In genomic region chr7:116738009-116738408, GRCm38 (mm10) we compare ENCODE assay signal across 25 mouse cellular contexts.
DNase-seq lines count a peak whose midpoint lies in the region; ATAC-seq lines count a peak whose summit lies in the region.
"Had no signal": no experiment of that assay in that cellular context is flagged by ENCODE, and none has a peak within 500 bp of the region (broad histone marks: within the 10 kb centered on the region; RNA-seq: fewer than 3 reads in every experiment).

No protein-coding gene starts in this region.

- no peaks in the 10 kb centered on the region for H3K4me1 ChIP-seq in heart, embryonic 10.5 days
- no peaks in the 10 kb centered on the region for H3K4me1 ChIP-seq in heart, embryonic 12.5 days (replicated peaks)
- H3K4me1 ChIP-seq in embryonic facial prominence, embryonic 10.5 days: no peaks in the 10 kb centered on the region
- H3K4me1 ChIP-seq in limb, embryonic 10.5 days: no peaks in the 10 kb centered on the region
- H3K4me1 ChIP-seq: embryonic facial prominence, embryonic 13.5 days; embryonic facial prominence, embryonic 15.5 days; forebrain, embryonic 10.5 days; forebrain, embryonic 12.5 days had no signal

- WGBS in heart, embryonic 10.5 days: 80% methylated on average over 4 of the region's 4 CpGs
- WGBS in heart, embryonic 12.5 days: 88% methylated on average over 4 of the region's 4 CpGs
- 92% methylated on average over 4 of the region's 4 CpGs for WGBS in embryonic facial prominence, embryonic 10.5 days
- WGBS in limb, embryonic 10.5 days: 93% methylated on average over 4 of the region's 4 CpGs

- H3K27ac ChIP-seq in heart, embryonic 10.5 days: no peak overlapping the region
- no peak overlapping the region for H3K27ac ChIP-seq in heart, embryonic 12.5 days (ENCODE audit: poor library complexity, severe bottlenecking)
- H3K27ac ChIP-seq in embryonic facial prominence, embryonic 10.5 days (replicated peaks): no peak overlapping the region
- no peak overlapping the region for H3K27ac ChIP-seq in limb, embryonic 10.5 days
- H3K27ac ChIP-seq: embryonic facial prominence, embryonic 13.5 days; embryonic facial prominence, embryonic 15.5 days; forebrain, embryonic 10.5 days; forebrain, embryonic 12.5 days had no signal

- H3K9me3 ChIP-seq in heart, embryonic 10.5 days: no peaks in the 10 kb centered on the region
- H3K9me3 ChIP-seq in heart, embryonic 12.5 days (replicated peaks): no peaks in the 10 kb centered on the region
- no peaks in the 10 kb centered on the region for H3K9me3 ChIP-seq in embryonic facial prominence, embryonic 10.5 days
- H3K9me3 ChIP-seq in limb, embryonic 10.5 days (replicated peaks): no peaks in the 10 kb centered on the region
- H3K9me3 ChIP-seq: embryonic facial prominence, embryonic 13.5 days; embryonic facial prominence, embryonic 15.5 days; forebrain, embryonic 10.5 days; forebrain, embryonic 12.5 days had no signal

- no peak overlapping the region for H3K4me3 ChIP-seq in heart, embryonic 10.5 days
- no peak overlapping the region for H3K4me3 ChIP-seq in heart, embryonic 12.5 days
- H3K4me3 ChIP-seq in embryonic facial prominence, embryonic 10.5 days: no peak overlapping the region
- H3K4me3 ChIP-seq in limb, embryonic 10.5 days: no peak overlapping the region
- H3K4me3 ChIP-seq: embryonic facial prominence, embryonic 13.5 days; embryonic facial prominence, embryonic 15.5 days; erythroblast, embryonic 14.5 days; forebrain, embryonic 10.5 days; forebrain, embryonic 12.5 days had no signal

- no peaks in the 10 kb centered on the region for H3K27me3 ChIP-seq in heart, embryonic 10.5 days (ENCODE audit: insufficient read depth, poor library complexity, severe bottlenecking)
- no peaks in the 10 kb centered on the region for H3K27me3 ChIP-seq in heart, embryonic 12.5 days (replicated peaks)
- no peaks in the 10 kb centered on the region for H3K27me3 ChIP-seq in embryonic facial prominence, embryonic 10.5 days (replicated peaks; ENCODE audit: low read depth, poor library complexity, severe bottlenecking)
- H3K27me3 ChIP-seq in limb, embryonic 10.5 days (ENCODE audit: low read depth, poor library complexity, severe bottlenecking): no peaks in the 10 kb centered on the region
- H3K27me3 ChIP-seq: CH12.LX; embryonic facial prominence, embryonic 13.5 days; embryonic facial prominence, embryonic 15.5 days; forebrain, embryonic 12.5 days; Patski had no signal

- H3K36me3 ChIP-seq in heart, embryonic 10.5 days: no peaks in the 10 kb centered on the region
- no peaks in the 10 kb centered on the region for H3K36me3 ChIP-seq in heart, embryonic 12.5 days
- no peaks in the 10 kb centered on the region for H3K36me3 ChIP-seq in embryonic facial prominence, embryonic 10.5 days (replicated peaks)
- no peaks in the 10 kb centered on the region for H3K36me3 ChIP-seq in limb, embryonic 10.5 days
- H3K36me3 ChIP-seq: embryonic facial prominence, embryonic 13.5 days; embryonic facial prominence, embryonic 15.5 days; forebrain, embryonic 10.5 days; forebrain, embryonic 12.5 days; G1E had no signal

- ATAC-seq in heart, embryonic 12.5 days (ENCODE audit: insufficient number of reproducible peaks, low FRiP score): no peak
- no peak for ATAC-seq in CD4-positive, CD25-positive, alpha-beta regulatory T cell, adult 4 months
- ATAC-seq: activated CD4-positive, CD25-positive, alpha-beta regulatory T cell, adult 4 months; forebrain, embryonic 14.5 days; forebrain, embryonic 16.5 days; Patski had no signal

- DNase-seq in heart, embryonic 10.5 days (ENCODE audit: low spot score): peak; percentile 61
- DNase-seq in embryonic facial prominence, embryonic 10.5 days (ENCODE audit: low spot score): peak; percentile 2
- DNase-seq in limb, embryonic 10.5 days (ENCODE audit: low spot score): peak; percentile 11
- DNase-seq in kidney, postnatal 10 days: no peak
- DNase-seq: adrenal gland, adult 8-10 months; adrenal gland, postnatal 14 days; adrenal gland, postnatal 36 days; cerebellum, adult 11-12 months; cerebellum, adult 2 months; cerebellum, adult 9-10 months; cerebellum, postnatal 10 days; cerebellum, postnatal 25 days had no signal

- H3K9ac ChIP-seq in heart, embryonic 12.5 days: no peak overlapping the region
- H3K9ac ChIP-seq: embryonic facial prominence, embryonic 13.5 days; embryonic facial prominence, embryonic 15.5 days; forebrain, embryonic 12.5 days had no signal

- H3K4me2 ChIP-seq in heart, embryonic 12.5 days: no peak overlapping the region
- H3K4me2 ChIP-seq: embryonic facial prominence, embryonic 13.5 days; embryonic facial prominence, embryonic 15.5 days; forebrain, embryonic 12.5 days had no signal
